Mouse (Mus musculus) myocyte (in vitro differentiated cells): ENCODE measurements at regions not wholly inside any gene's neighbourhood (a gene's known extent, or its start where the extent isn't known, plus 50 kb on each side); places are given as distances from the start of the nearest gene placed in this dataset.

Source experiments
- MYOD1 ChIP-seq, 3 experiments: IDR thresholded peaks; one replicate each; pipeline ENCODE4 v1.6.1; 2011; ENCODE audit warnings: control low read depth in 2 of 3, low read depth in 2 of 3, mild to moderate bottlenecking in 2 of 3, moderate library complexity in 1 of 3; ENCODE audit not compliant: insufficient read length in 2 of 3, control insufficient read depth in 1 of 3
- MYOG ChIP-seq, 3 experiments: IDR thresholded peaks; one replicate each; pipeline ENCODE4 v1.6.1; 2011; ENCODE audit warnings: control low read depth in 2 of 3, low read depth in 2 of 3, mild to moderate bottlenecking in 2 of 3; ENCODE audit not compliant: insufficient read length in 2 of 3, control insufficient read depth in 1 of 3, insufficient read depth in 1 of 3
- POLR2A ChIP-seq: IDR thresholded peaks from one replicate; pipeline ENCODE4 v1.6.1; 2011; ENCODE audit warnings: low read depth, mild to moderate bottlenecking, control low read depth, moderate library complexity; ENCODE audit not compliant: insufficient read length

DNA sequence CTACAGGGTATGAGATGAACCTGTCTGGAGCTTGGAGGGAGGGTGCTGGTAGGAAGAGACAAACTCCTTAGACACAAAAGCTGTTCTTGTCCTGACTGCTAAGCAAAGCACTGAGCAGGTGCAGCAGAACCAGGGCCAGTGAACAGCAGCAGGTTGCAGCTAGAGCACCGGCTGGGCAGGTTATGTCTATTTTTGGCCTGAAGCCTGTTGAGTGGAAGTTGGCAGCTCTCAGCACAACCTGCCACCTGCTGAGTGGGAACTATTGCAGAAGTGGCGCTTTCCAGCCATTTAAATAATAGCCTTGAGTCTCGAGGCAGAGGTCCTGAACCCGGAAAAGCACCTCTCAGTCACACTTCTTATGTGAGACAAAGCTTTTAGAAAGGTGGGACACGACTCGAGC is 114.8 kb upstream of the Stac start:
- TF ChIP-seq POLR2A (no peak), MYOG (IDR thresholded peaks at IDR 0.05; ENCODE audit: control insufficient read depth in 1 of 3, insufficient read depth in 1 of 3, insufficient read length in 2 of 3, low read depth in 2 of 3) (no peak), MYOD1 (IDR thresholded peaks at IDR 0.05; ENCODE audit: control insufficient read depth in 1 of 3, insufficient read length in 2 of 3, low read depth in 2 of 3) (no peak)
